Mouse (Mus musculus): ENCODE results near the gene Hsd17b3.

DNA sequence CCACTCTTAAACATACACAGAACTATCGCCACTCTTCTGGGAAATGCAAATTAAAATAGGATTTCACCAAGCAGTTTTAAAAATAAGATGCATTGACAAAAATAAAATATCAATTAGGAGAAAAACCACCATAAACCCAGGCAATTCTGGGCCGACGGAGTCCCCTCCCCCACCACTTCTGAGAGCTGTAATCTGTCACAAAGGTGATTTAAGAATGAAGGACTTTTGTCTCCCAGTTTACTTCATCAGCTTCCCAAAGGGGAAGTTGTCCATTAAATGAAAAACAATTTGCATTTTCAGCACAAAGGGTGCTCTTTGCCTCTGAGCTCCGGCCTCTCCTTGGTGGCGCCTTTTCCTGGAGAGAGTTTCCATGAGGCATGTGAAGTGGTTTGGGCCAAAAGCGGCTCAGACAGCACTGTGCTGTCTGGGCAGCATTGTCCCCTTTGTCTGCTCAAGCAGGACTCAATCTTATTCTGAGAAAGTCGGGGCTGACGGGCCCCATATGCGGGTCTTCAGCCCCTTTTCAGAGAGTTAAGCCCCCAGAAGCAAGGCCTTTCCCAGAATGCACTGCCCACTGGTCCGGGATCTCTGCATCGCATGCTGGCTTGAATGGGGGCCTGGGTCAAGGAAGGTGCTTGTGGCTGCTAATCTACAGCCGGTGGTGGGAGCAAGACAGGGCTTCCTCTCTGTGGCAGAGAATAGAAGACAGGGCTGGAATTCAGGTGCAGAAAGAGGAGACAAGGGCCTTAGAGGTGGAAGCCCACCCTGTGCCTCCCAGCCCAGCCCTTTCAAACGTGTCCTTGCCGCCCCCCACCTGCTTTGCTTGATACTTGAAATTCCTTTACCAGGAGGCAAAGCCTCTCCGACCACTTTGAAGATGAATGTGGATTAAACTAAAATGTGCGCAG lies 7.8 kb downstream of the Hsd17b3 start:
- TF ChIP-seq CTCF (IDR thresholded peaks at IDR 0.05; ENCODE audit: low read depth) (no peak), EP300 (IDR thresholded peaks at IDR 0.05; ENCODE audit: low read depth) (no peak)
